Mouse (Mus musculus) myocyte (in vitro differentiated cells): Measurements from ENCODE around the gene Gm28053.

ENCODE experiments used
- CEBPB ChIP-seq: IDR thresholded peaks from 2 replicates; pipeline ENCODE4 v1.6.1; 2011; ENCODE audit warnings: mild to moderate bottlenecking, moderate library complexity; ENCODE audit not compliant: poor library complexity, insufficient read depth, severe bottlenecking
- E2F4 ChIP-seq: IDR thresholded peaks from one replicate; pipeline ENCODE4 v1.6.1; 2011; ENCODE audit warnings: mild to moderate bottlenecking, control low read depth, moderate library complexity; ENCODE audit not compliant: insufficient read depth
- MAX ChIP-seq: IDR thresholded peaks from one replicate; pipeline ENCODE4 v1.6.1; 2011; ENCODE audit warnings: low read depth, mild to moderate bottlenecking, control low read depth
- POLR2A ChIP-seq: IDR thresholded peaks from one replicate; pipeline ENCODE4 v1.6.1; 2011; ENCODE audit warnings: low read depth, mild to moderate bottlenecking, control low read depth, moderate library complexity; ENCODE audit not compliant: insufficient read length
- USF1 ChIP-seq: IDR thresholded peaks from one replicate; pipeline ENCODE4 v1.6.1; 2011; ENCODE audit warnings: low read depth, mild to moderate bottlenecking, control low read depth, moderate library complexity

DNA sequence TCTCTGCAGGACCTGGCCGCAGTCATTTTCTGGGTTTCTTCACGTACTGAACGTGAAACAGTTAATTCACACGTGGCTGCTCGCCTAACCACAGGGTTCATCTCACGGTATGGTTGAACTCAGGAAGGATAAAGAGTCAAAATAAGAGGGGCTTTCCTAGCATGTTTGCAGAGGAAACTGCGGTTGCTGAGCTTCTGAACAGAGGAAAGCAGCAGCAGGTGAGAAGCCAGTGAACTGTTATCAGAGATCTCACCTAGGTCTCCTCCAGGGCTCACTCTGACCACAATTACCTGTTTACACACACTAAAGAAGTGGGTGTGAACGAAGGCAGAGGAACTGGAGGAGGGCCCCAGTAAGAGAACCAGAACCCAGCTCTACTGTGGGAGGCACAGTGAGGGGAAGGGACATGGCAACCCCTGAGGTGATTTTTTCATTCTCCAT is 14.5 kb downstream of the Gm28053 start:
- TF ChIP-seq MAX (no peak), POLR2A (no peak), CEBPB (no peak), USF1 (no peak), E2F4 (no peak)
